Mouse (Mus musculus): ENCODE data around the gene Tent5a. TPM values are rescaled to one million over a fixed set of nuclear protein-coding genes. Genes with fewer than 3 reads are reported as not detected.

The Tent5a gene
- 1 to 10 TPM; 3.0 to 3.2 TPM for total RNA-seq (2021)

DNA sequence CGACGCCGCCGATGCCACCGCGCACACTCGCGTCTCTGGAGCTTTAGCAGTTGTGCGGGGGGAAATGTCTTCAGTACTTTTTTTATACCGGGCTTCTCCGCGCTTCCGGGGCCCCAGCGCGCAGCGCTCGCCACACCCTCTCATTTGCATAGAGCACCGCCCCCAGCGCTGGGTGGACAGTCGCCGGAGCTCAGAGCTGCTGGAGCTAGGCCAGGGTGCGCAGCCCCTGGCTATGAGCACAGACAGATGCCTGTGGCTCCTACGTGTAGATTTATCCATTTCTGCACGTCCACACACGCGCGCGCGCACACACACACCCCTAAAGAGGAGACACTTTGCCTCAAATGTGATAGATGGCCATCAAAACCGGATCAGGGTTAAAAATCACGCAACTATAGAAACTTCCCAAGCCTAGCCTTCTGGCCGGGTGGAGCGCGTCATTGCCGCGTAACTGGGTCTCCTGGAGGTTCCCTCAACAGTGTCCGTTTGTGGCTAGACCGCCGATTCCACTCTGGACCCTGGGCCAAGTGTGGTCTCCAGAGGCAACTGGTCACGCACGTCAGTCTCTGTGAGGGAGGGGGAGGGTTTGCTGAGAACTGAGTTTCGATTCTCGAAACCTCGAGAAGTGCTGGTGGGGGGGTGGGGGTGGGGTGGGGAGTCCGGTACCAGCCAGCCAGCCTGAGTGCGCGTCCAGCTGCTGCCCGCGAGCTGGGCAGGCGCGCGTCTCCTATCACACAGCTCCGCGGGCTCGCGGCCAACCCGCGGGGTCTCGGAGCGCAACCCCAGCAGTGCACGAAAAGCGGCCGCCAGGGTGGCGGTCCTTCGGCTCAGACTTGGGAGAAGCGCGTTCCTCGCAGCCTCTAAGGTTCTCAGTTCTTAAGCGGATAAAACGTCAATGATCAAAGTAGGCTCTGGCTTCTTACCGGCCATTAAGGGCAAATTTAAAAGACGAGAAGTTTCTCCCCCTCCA, at the start of gene Tent5a:
Gene Tent5a (minus strand): TSS at position 107 of the 970 bp plus-strand sequence.
- intact Hi-C loops (cut with DNase I), result loop anchor here (5.0 to 10.0 kb wide), 3 partner anchors 985 to 1370 kb away; no protein-coding TSS in a partner anchor
- DNase-seq (ENCODE audit: low spot score in 2 of 2), result peak; percentile 46 to 59

DNA sequence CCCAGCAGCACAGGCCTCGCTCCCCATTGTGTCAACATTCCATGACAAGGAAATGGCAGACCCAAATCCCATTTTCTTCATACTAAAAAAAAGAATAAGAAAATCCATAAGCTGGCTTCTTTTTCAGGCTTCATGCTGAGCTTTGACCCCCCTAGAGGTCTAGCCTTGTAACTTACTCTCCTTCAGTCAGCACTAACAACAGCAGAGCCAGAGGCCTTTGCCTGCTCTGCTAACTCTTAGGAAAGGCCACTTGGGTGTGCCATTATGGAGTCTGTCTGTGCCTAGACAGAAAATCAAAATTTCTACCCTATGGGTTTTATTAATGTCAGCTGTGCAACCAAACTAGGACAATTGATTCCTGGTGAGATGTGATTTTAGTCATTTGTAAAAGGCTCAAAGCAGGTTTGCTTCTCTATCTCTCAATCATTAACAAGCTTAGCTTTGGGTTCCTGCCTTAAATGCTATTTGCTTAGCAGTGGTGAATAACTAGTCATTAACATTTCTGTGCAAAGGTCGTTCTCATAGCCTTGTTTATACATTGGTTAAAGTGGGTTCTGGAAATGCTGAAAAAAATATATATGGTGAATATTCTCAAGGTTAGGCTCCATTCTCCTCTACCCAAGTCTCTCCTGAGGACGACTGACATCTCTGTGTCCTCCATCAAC, 49.6 kb upstream of the Tent5a start:
- DNase-seq (ENCODE audit: low spot score in 2 of 2), result no peak
- intact Hi-C loops (cut with DNase I), result no loop called here

DNA sequence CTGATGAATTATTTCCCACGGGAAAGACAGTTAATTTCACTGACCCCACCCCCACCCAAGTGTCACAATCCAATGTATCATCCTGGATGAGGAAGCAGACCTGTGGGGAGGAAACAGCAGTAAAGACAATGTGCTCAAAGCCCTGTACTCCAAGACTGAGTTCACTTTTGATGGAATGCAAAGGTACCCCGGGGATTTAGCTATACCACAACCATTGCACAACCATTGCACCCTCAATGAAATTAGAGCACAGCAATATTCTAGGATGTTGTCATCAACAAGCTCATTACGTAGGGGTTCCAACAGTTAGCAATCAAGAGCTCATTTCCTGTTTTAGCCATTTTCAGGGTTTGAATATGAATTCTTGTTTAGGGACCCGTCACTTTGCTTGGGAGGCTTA, 48.0 kb upstream of the Tent5a start:
- intact Hi-C loops (cut with DNase I), result no loop called here
- DNase-seq (ENCODE audit: low spot score in 2 of 2), result no peak

DNA sequence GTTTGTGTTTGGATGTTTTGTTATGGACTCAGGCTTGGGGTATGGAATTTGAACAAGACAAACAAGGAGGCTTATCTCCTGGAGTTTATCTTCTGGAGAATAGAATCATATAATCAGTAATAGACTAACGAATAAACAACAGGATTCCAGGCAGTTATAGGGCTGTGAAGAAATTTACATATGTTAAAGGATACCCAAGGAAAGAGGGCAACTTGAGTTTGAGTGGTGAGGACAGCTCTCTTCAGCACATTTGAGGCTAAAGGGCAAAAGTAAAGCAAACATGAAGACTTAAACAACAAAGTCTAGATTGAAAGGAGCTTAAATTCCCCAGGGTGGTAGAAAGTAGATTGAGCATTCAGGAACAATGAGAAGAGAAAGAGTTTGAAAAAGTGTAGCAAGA, 44.9 kb upstream of the Tent5a start:
- intact Hi-C loops (cut with DNase I), result no loop called here
- DNase-seq (ENCODE audit: low spot score in 2 of 2), result no peak

DNA sequence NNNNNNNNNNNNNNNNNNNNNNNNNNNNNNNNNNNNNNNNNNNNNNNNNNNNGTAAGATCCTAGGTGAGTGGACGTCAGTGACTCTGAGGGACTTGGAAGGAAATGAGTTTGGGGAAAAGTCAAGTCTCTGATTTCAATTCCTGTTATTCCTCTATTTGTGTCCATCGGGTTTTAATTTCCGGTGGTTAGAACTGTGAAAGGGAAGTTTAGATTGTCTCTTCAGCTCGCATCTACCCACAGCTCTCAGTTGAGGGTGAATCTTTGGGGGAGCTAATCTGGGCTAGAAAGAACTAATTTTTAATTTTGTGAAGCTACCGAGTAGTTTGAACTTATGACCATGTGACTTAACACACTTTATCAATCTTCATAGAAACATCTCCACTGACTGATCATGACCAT, 42.4 kb upstream of the Tent5a start:
- intact Hi-C loops (cut with DNase I), result no loop called here
- DNase-seq (ENCODE audit: low spot score in 2 of 2), result no peak

DNA sequence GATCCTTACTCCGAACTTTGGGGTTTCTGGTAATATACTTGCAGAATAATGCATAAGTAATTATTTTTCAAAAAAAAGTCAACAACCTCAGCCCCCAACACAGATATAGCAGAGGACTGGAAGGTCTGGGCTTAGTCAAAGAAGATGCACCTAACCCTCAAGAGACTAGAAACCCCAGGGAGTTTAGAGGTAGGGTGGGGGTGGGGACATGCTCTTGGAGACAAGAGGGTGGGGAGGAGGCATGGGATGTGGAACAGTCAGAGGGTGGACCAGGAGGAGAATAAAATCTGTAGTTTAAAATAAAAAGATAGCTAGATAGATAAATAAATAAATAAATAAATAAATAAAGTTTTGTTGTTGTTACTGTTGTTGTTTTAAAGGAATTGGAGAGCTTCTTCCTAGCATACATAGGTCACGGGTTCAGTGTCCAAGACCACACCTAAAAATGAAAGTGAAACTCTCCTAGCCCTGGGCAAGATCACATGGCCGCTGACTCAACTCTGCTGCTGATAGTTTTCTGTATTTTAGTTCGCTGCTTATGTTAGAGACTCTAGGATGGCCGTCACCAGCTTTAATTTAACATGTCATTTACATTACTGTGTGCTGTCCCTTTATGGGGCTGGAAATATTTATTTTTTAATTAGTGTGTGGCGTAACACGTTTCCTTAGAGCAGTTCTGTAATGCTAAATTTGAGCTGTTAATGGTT, 30.2 kb upstream of the Tent5a start:
- intact Hi-C loops (cut with DNase I), result no loop called here
- no peak for DNase-seq (ENCODE audit: low spot score in 2 of 2)

DNA sequence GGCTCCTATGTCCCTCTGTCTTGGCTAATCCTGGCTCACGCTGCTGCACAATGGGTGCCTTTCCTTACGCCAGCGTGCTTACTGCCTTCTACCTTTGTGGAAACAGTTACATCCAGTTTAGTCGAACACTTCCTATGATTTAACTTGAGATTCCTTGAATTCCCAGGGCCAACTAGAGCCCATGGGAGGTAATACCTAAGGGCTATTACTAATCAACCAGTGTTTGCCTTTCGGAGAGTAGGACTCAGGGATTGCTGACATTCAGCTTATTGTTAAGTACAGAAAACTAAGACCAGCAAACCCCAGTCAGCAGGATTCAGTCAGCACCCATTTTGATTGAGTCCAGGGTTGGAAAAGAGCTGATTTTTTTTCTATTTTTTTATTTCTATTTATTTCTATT, 28.4 kb upstream of the Tent5a start:
- intact Hi-C loops (cut with DNase I), result no loop called here
- DNase-seq (ENCODE audit: low spot score in 2 of 2), result no peak

DNA sequence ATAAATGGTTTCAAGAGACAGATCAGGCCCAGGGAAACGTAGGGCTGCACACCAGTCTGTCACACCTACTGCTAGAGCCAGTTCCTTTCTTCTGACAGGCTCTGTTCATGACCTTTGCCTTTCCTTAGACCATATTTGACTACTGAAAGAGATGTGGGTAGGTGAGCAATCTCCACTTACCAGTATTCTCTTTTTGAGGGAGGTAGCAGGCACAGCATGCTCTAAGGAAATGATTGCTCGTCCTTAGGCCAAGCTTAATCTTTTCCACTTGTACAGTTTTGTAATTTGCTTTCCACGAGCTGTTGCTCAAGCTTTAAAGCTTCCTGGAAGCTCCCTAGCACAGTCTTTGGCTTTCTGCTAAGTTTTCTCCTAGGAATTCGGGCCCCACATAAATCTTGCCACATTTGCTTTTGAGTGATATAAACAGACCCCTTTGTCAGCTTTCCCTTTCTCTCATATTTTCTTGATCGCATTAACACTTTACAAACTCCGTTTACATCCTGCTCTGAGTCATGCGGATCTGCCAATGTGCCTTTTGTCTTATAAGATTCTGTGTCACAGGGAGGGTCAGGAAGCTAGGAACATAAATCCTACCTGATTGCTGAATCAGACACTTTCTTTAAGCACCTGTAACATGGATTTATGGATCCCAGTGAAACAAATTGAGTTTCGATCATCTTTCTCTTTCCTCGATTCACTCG, 20.8 kb upstream of the Tent5a start:
- no peak for DNase-seq (ENCODE audit: low spot score in 2 of 2)

DNA sequence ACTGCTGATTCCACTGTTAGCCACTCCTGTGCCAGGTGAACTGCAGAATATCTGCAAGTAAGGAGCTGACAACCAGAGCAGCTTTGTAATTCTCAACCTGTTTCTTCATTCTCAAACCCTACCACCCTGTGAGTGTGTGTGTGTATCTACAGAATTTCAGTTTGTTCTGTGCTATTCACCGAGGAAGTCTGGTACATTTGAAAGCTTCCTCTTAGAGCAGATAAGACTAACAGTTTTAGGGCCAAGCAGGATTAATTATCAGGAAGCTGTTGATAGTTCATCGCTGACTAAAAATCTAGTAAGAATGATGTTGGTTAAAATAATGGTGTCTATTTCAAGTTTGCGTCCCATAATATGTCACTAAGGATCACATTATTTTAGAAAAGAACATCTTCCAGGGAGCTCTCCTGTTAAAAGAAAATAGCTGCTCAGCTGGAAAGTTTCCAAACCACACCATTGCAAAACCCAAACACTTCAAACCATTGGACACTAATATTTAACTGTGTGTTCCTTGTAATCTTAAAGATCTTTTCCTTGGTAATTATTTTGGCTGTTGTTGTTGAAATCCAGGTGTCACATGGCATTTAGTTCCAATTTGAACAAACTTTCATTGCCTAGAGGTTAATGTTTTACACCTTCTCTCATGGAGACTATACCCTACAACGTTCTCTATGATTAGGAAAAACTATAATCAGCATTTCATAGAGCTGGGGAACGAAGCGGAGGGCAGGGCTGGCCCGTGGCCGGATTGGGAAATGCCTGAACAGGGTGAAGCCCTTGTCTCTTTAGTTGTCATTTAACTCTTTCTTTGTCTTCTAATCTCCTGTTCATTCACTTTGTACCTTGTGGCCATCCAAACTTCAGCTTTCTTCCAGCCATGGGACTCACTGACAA, 16.0 kb upstream of the Tent5a start:
- intact Hi-C loops (cut with DNase I), result no loop called here
- no peak for DNase-seq (ENCODE audit: low spot score in 2 of 2)

More for the DNA sequence above, 20.8 kb upstream of the Tent5a start:
- intact Hi-C loops (cut with DNase I), result no loop called here

DNA sequence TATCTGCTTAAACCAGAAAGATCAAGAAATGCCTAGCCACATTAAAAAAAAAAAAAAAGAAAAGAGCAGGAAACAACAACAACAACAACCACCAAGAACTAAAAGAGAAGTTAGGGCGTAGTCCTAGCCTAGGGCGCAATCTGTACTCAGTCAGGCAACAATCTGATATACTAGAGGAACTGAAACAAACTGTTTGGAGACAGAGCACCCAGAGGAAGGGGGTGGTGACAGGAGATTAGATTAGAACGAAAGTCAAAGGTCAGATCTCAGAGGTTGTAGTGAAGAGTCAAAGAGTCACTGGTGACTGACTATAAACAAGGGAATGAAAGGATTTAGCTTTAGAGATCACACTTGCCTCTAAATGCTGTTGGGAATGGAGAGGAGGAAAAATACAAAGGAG, 13.2 kb upstream of the Tent5a start:
- DNase-seq (ENCODE audit: low spot score in 2 of 2), result no peak
- intact Hi-C loops (cut with DNase I), result no loop called here

DNA sequence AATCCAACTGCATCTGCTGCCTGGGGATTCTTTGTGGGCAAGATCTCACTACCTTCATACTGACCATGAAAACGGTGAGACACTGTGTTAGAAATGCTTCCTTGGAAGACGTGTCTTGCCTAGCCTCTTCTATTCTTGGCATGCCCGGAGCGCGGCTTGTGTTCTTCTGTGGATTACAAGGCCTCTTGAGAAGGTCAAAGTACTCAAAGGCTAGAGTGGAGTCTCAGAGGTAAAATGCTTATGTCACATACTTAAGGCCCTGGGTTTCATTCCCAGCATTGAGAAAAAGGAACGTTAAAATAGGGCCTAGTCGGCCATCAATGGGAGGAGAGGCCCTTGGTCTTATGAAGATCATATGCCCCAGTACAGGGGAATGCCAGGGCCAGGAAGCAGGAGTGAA, 8.9 kb upstream of the Tent5a start:
- no peak for DNase-seq (ENCODE audit: low spot score in 2 of 2)
- intact Hi-C loops (cut with DNase I), result no loop called here

DNA sequence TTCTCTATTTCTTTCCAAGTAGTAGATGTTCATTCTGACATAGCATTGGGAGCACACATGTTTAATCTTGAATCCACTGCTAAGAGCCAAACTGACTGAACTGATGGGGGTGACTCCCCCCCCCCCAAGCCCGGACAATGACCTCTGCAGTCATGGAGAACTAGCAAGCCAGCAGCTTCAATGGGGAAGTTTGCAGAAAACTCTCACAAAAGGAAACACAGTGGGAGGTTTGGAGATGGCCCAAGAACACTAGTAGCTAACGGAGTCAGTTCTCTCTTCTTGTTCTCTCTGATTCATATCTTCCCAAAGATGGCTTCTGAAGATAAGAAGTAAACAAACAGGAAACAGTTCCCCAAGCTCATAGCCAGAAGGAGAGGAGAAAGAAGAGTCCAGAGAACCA, 4.4 kb upstream of the Tent5a start:
- intact Hi-C loops (cut with DNase I), result no loop called here
- no peak for DNase-seq (ENCODE audit: low spot score in 2 of 2)

DNA sequence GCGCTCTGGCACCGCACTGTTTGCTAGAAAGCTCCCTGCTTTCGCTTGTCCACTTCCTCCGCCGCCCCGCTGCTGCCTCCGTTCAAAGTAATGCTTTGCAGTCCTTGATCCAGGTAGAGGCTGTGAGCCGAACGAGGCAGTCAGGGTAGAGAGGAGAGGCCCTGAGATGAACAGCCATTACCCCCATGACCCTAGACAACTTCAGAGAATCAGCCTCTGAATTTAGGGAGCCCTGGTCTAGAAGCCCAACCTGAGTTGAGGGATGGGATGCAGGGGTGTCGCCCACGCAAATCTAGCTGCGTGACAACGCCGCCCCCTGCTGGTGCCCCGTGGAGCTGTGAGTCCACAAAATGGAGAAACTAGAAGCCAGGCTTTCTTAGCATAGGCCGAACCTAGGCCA, 1.1 kb upstream of the Tent5a start:
- peak; percentile 75 to 77 for DNase-seq (ENCODE audit: low spot score in 2 of 2)
- intact Hi-C loops (cut with DNase I), result loop anchor here (5.0 to 10.0 kb wide), 3 partner anchors 986 to 1371 kb away; no protein-coding TSS in a partner anchor

DNA sequence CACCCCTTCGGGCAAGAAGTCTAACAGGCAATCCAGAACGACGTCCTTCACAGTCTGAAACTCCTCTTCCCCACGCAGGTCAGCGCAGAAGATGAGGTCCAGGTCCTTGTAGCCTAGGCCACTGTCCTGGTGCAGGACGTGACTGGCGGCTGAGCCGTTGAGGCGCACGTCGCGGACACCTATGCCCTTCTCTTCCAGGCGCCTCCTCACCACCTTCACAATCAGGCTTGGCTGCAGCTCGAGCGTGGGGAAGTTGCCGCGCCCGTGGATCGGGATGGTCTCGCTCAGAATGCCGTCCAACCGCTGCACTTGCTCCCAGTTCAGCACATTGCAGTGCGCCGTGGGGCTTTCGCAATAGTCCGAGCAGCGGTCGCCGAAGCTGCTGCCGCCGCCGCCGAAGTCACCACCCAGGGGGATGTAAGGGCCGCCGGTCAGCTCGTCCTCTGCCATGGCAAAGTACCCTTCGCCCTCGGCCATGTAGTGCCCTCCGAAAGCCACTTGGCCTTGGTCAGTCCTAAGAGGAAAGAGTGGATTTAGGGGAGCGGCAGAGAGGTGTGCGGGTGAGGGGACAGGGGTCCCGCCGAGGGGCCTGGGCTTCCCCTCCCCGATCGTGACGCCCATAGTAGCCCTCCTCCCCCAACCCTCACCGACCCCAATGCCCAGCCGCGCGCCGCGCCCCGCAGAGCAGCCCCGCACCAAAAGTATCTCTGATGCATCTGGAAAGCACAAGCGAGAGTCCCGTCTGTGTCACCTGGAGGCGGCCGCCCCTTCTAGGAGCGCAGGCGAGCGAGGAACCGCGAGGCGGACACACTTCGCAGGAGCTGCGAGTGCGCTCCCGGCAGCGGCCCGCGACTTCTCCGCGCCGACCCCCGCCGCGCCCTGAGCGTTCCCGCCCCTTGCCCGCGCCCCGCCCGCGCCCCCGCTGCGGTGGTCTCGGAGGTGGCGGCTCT, 581 bp downstream of the Tent5a start:
- DNase-seq (ENCODE audit: low spot score in 2 of 2), result peak; percentile 19 to 26
- intact Hi-C loops (cut with DNase I), result loop anchor here (5.0 to 10.0 kb wide), 3 partner anchors 984 to 1369 kb away; no protein-coding TSS in a partner anchor

DNA sequence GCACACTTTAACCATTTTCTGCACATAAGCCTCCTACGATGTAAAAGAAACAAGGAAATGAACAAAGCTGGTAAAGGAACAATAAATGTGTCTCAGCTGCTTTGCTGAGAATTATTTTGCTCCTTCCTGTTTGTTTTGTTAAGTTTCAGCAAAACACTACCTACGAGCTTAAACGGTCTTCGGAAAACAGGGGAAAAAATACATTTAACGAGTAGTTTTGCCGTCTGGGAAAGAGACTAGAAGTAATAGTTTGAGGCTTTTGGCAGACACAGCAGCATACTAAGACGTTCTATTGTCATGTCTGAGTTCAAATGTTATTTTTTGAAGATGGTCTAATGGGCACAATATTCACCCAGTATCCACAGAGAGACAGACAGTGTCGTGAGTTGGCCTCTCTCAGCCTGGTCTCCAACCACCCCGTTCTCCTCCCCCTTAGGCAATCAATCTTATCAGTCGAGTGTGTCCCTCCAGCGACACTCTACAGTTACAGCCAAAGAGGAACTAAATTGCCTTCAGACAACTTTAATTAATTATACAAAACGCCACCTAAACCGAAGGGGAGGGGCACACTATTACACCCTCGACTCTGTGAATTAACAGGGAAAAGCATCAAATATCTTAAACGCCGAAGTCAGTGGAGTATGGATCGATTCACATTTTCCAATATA, 1.8 kb downstream of the Tent5a start:
- DNase-seq (ENCODE audit: low spot score in 2 of 2), result no peak
- intact Hi-C loops (cut with DNase I), result loop anchor here (5.0 to 10.0 kb wide), 3 partner anchors 983 to 1368 kb away; no protein-coding TSS in a partner anchor

DNA sequence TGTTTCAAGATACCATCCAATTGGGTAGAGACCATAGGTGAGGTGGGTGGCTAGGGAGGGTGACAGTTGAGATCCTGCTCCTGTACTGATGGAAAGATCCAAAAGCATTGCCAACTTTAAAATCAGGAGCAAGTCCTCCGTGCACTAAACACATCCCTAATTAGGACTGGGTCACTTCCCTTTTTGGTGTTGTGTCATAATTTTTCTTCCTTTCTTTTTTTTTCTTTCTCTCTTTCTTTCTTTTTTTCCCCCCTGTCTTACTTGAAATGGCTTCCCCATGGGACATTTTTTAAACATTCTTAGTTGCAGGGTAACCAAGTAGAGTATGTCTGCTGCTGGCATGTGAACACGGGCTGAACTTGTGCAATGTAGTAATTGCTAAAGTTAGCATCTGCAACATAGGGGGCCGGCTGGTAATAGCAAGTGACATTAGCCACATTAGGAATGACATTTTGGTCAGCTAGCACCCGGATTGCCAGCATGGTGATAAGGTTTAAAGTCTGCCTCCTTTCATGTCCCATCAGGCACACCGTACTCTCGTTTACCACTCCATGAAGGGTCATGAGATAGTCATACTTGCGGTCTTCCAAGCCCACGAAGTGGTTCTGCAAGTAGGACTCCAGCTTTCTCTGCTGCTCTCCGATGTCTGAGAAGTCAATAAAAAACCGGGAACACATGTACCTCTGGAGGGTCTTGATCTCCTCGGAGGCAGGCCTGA, 2.8 kb downstream of the Tent5a start:
- no peak for DNase-seq (ENCODE audit: low spot score in 2 of 2)
- intact Hi-C loops (cut with DNase I), result loop anchor here (10.0 kb wide), 1 partner anchor 1070 kb away; no protein-coding TSS in a partner anchor

Data from left cerebral cortex, postnatal 36 days (tissue).